Mouse (Mus musculus) heart, embryonic 14.5 days (tissue): Measurements from ENCODE around the gene Anks3. TPM values are rescaled to one million over a fixed set of nuclear protein-coding genes. Genes with fewer than 3 reads are reported as not detected.
A peak's percentile ranks its signal among the peaks of the same experiment; 100 is the strongest.

ENCODE experiments used
- ATAC-seq: fragments of 200-750 bp; cut with Nextera tagmentation; 2 replicates; pipeline ENCODE4 v1.8.0; 2017; ENCODE audit warnings: low read depth, moderate TSS enrichment; ENCODE audit not compliant: insufficient number of reproducible peaks, insufficient read depth, low FRiP score
- H3K27ac ChIP-seq, 2 experiments: fragments of 200-500 bp in 1 of 2; fragments of 300-500 bp in 1 of 2; sonication (generic) in 1 of 2; replicated peaks in 1 of 2; 2 replicates each; pipeline ENCODE4 v1.5.1; 2012 to 2014; ENCODE audit warnings: low read depth in 2 of 2, low read length in 2 of 2, control low read depth in 1 of 2, mild to moderate bottlenecking in 1 of 2, mixed read lengths in 1 of 2; ENCODE audit not compliant: control insufficient read depth in 1 of 2, insufficient read depth in 1 of 2
- H3K27me3 ChIP-seq: fragments of 300-500 bp; sonication (generic); 2 replicates; pipeline ENCODE4 v1.6.1; 2014; ENCODE audit warnings: mild to moderate bottlenecking, low read length, control low read depth; ENCODE audit not compliant: control insufficient read depth, insufficient read depth
- H3K36me3 ChIP-seq: fragments of 300-500 bp; sonication (generic); 2 replicates; pipeline ENCODE4 v1.6.1; 2014; ENCODE audit warnings: mild to moderate bottlenecking, control low read depth, low read length, mixed read lengths; ENCODE audit not compliant: control insufficient read depth, insufficient read depth
- H3K4me1 ChIP-seq, 2 experiments: fragments of 200-500 bp in 1 of 2; fragments of 300-500 bp in 1 of 2; sonication (generic) in 1 of 2; 2 replicates each; pipeline ENCODE4 v1.6.1; 2012 to 2014; ENCODE audit warnings: low read length in 2 of 2, control low read depth in 1 of 2, mixed read lengths in 1 of 2; ENCODE audit not compliant: control insufficient read depth in 2 of 2, insufficient read depth in 2 of 2
- H3K4me2 ChIP-seq: fragments of 300-500 bp; sonication (generic); 2 replicates; pipeline ENCODE4 v1.6.1; 2014; ENCODE audit warnings: mild to moderate bottlenecking, low read length
- H3K4me3 ChIP-seq, 2 experiments: fragments of 200-500 bp in 1 of 2; fragments of 300-500 bp in 1 of 2; sonication (generic) in 1 of 2; 2 replicates each; pipeline ENCODE4 v1.5.1; 2012 to 2014; ENCODE audit warnings: low read length in 2 of 2, mild to moderate bottlenecking in 2 of 2, control low read depth in 1 of 2, low read depth in 1 of 2, moderate library complexity in 1 of 2; ENCODE audit not compliant: control insufficient read depth in 1 of 2, insufficient read depth in 1 of 2
- H3K9ac ChIP-seq: fragments of 300-500 bp; sonication (generic); 2 replicates; pipeline ENCODE4 v1.6.1; 2014; ENCODE audit warnings: mild to moderate bottlenecking, low read length
- H3K9me3 ChIP-seq: fragments of 300-500 bp; sonication (generic); 2 replicates; pipeline ENCODE4 v1.6.1; 2016; ENCODE audit warnings: low read length, control low read depth; ENCODE audit not compliant: control insufficient read depth
- WGBS: fragments of 180-500 bp; shearing (Covaris S2); extraction: QIAGEN DNeasy Blood & Tissue Kit; methylation state at CpG from one replicate; pipeline ENCODE4 v1.1.7; 2014; 5-methylcytosine and 5-hydroxymethylcytosine counted together
- polyA plus RNA-seq: library from polyadenylated mRNA; unstranded; fragments of >200 nt; fragmentation: Nextera tagmentation; extraction: Ambion mirVana; gene quantifications from 2 replicates; pipeline ENCODE4 v1.2.1, GENCODE M21; 2014

The Anks3 gene
- polyA plus RNA-seq, 1 experiment from 2014 or later = 32.3 TPM

DNA sequence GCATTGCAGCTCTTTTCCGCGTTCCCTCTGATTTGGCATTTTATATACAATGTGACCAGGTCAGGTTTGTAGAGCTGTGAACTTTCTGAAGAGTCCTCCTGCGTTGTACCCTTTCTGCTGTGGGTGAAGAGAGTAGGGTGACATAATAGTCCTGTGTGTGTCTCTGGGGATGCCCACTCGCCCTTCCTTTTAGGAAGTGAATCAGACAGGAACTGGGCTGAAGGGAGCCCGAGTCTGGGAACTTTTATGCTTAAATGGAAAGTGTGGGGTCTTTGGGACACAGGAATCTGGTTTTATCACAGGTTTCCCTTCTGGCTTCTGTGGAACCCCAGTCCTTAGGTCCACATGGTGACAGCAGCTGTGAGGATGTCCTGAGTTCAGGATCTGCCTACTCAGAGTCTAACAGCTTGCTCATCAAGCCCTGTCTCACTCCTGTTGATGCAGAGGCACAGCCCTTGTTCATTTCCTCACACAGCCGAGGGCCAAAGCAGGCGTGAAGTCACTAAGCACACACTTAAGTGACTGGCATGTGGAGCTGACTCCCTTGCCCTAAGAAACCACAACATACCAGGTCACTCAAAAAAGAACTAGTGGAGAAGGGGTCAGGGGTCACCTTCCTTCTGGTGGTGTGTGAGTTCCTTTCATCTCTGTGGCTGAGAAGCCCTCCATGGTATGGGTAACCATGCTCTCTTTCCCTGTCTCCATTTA is 69.7 kb downstream of the Anks3 start:
- Histone ChIP-seq H3K27ac (peak overlapping the region; percentile 12 to 35; a peak in 2 of 4 replicates), H3K9me3 (no peaks in the 10 kb centered on the region), H3K9ac (no peak overlapping the region), H3K4me2 (no peak overlapping the region), H3K4me3 (no peak overlapping the region), H3K36me3 (0 out of 2 replicates have a peak, but pooled peaks cover 2% of the 10 kb centered on the region), H3K27me3 (no peaks in the 10 kb centered on the region), H3K4me1 (peaks cover 28 to 45% of the 10 kb centered on the region in 2 experiments)
- 60% methylated on average over 7 of the region's 7 CpGs for WGBS
- no peak for ATAC-seq

GRCm38 (mm10) chr16:4892171-4892570 is 71.8 kb downstream of the Anks3 start:
- H3K9ac ChIP-seq = no peak overlapping the region
- H3K36me3 ChIP-seq = 0 out of 2 replicates have a peak, but pooled peaks cover 2% of the 10 kb centered on the region
- no peak for ATAC-seq
- WGBS = 84% methylated on average over 6 of the region's 6 CpGs
- H3K4me1 ChIP-seq = peaks cover 27 to 57% of the 10 kb centered on the region in 2 experiments
- no peaks in the 10 kb centered on the region for H3K27me3 ChIP-seq
- no peaks in the 10 kb centered on the region for H3K9me3 ChIP-seq
- no peak overlapping the region for H3K4me2 ChIP-seq
- no peak overlapping the region for H3K4me3 ChIP-seq
- no peak overlapping the region for H3K27ac ChIP-seq

Other genes with a start within 250 kb of the Anks3 start
- 28.4 and 36.1 TPM in 2 replicates for gene Nmral1, start 244.8 kb downstream of the Anks3 start, polyA plus RNA-seq
- 87.1 and 103 TPM in 2 replicates for gene Hmox2, start 237.8 kb downstream of the Anks3 start, polyA plus RNA-seq
- gene Cdip1, start 173.9 kb downstream of the Anks3 start, polyA plus RNA-seq = 121 and 135 TPM in 2 replicates
- gene 4930562C15Rik, start 128.8 kb downstream of the Anks3 start, polyA plus RNA-seq = 0.28 and 0.58 TPM in 2 replicates
- gene Ubald1, start 83.9 kb downstream of the Anks3 start, polyA plus RNA-seq = 24.2 and 25.3 TPM in 2 replicates
- gene Mgrn1, start 78.0 kb downstream of the Anks3 start, polyA plus RNA-seq = 115 and 120 TPM in 2 replicates
- gene Nudt16l1, start 25.4 kb downstream of the Anks3 start, polyA plus RNA-seq = 126 and 128 TPM in 2 replicates
- not detected in 2 replicates for gene Sept12, start 33.6 kb upstream of the Anks3 start, polyA plus RNA-seq
- 3.3 and 4.2 TPM in 2 replicates for gene Smim22, start 43.1 kb upstream of the Anks3 start, polyA plus RNA-seq
- 58.9 and 59.6 TPM in 2 replicates for gene Rogdi, start 49.3 kb upstream of the Anks3 start, polyA plus RNA-seq
- gene Glyr1, start 85.7 kb upstream of the Anks3 start, polyA plus RNA-seq = 59.7 and 68.3 TPM in 2 replicates
- 17.1 and 17.4 TPM in 2 replicates for gene Ubn1, start 85.9 kb upstream of the Anks3 start, polyA plus RNA-seq
- gene Ppl, start 168.2 kb upstream of the Anks3 start, polyA plus RNA-seq = 1.3 and 1.6 TPM in 2 replicates
- 0.03 TPM in 1 of 2 replicates, not detected in the other for gene Sec14l5, start 182.9 kb upstream of the Anks3 start, polyA plus RNA-seq
- 13.1 and 13.7 TPM in 2 replicates for gene Nagpa, start 239.8 kb upstream of the Anks3 start, polyA plus RNA-seq